Mouse (Mus musculus) bone marrow macrophage, adult 2 months (primary cell): ENCODE results near the gene Arhgef17.

ENCODE experiments used
- CTCF ChIP-seq: IDR thresholded peaks from 2 replicates; pipeline ENCODE4 v1.5.1; 2012; ENCODE audit warnings: low read depth, mild to moderate bottlenecking, low read length, moderate library complexity
- POLR2A ChIP-seq: IDR thresholded peaks from 2 replicates; pipeline ENCODE4 v1.6.1; 2012; ENCODE audit warnings: mild to moderate bottlenecking, low read depth, low read length, borderline replicate concordance

- TF ChIP-seq CTCF, result no peak
- no peak for TF ChIP-seq POLR2A
Observed at GRCm38 (mm10) chr7:100869877-100870629, 61.9 kb downstream of the Arhgef17 start.
